Mouse (Mus musculus) stomach, postnatal 0 days (tissue): ENCODE measurements around the gene Olfr700. TPM values are rescaled to one million over a fixed set of nuclear protein-coding genes. Genes with fewer than 3 reads are reported as not detected.

Experiments
- ATAC-seq: fragments of 200-750 bp; cut with Nextera tagmentation; 2 replicates; pipeline ENCODE4 v1.8.0; 2017; ENCODE audit not compliant: low FRiP score, low TSS enrichment
- DNase-seq: peaks from one replicate; pipeline ENCODE4 v3.0.0-alpha.2; 2016; ENCODE audit warnings: low spot score
- H3K27ac ChIP-seq: fragments of 300-500 bp; sonication (generic); replicated peaks from 2 replicates; pipeline ENCODE4 v1.5.1; 2014; ENCODE audit warnings: mild to moderate bottlenecking, control low read depth
- H3K27me3 ChIP-seq: fragments of 300-500 bp; sonication (generic); 2 replicates; pipeline ENCODE4 v1.6.1; 2014; ENCODE audit warnings: low read length; ENCODE audit not compliant: control insufficient read depth, insufficient read depth
- H3K36me3 ChIP-seq: fragments of 300-500 bp; sonication (generic); 2 replicates; pipeline ENCODE4 v1.6.1; 2014; ENCODE audit warnings: low read length, mixed read lengths; ENCODE audit not compliant: control insufficient read depth, insufficient read depth
- H3K4me1 ChIP-seq: fragments of 300-500 bp; sonication (generic); replicated peaks from 2 replicates; pipeline ENCODE4 v1.6.1; 2014; ENCODE audit warnings: antibody characterized with exemption; ENCODE audit not compliant: control insufficient read depth, insufficient read depth
- H3K4me2 ChIP-seq: fragments of 300-500 bp; sonication (generic); replicated peaks from 2 replicates; pipeline ENCODE4 v1.6.1; 2014; ENCODE audit warnings: low read depth, mild to moderate bottlenecking, control low read depth, moderate library complexity
- H3K4me3 ChIP-seq: fragments of 300-500 bp; sonication (generic); 2 replicates; pipeline ENCODE4 v1.5.1; 2014; ENCODE audit warnings: low read depth, low read length, control low read depth
- H3K9ac ChIP-seq: fragments of 300-500 bp; sonication (generic); 2 replicates; pipeline ENCODE4 v1.6.1; 2014; ENCODE audit warnings: mild to moderate bottlenecking, low read length, control low read depth, mixed read lengths
- H3K9me3 ChIP-seq: fragments of 300-500 bp; sonication (generic); 2 replicates; pipeline ENCODE4 v1.6.1; 2016; ENCODE audit warnings: low read length; ENCODE audit not compliant: control insufficient read depth
- CTCF ChIP-seq: IDR thresholded peaks from 2 replicates; pipeline ENCODE4 v1.5.1; 2016; ENCODE audit warnings: antibody characterized with exemption, low read depth, mild to moderate bottlenecking, moderate library complexity
- EP300 ChIP-seq: optimal IDR thresholded peaks from 2 replicates; pipeline ENCODE3; 2016; ENCODE audit warnings: antibody characterized with exemption
- WGBS: fragments of 180-500 bp; shearing (Covaris S2); extraction: QIAGEN DNeasy Blood & Tissue Kit; methylation state at CpG from one replicate; pipeline ENCODE4 v1.1.7; 2014; 5-methylcytosine and 5-hydroxymethylcytosine counted together
- polyA plus RNA-seq: library from polyadenylated mRNA; unstranded; fragments of >200 nt; fragmentation: Nextera tagmentation; extraction: Ambion mirVana; gene quantifications from 2 replicates; pipeline ENCODE4 v1.2.1, GENCODE M21; 2015

Olfr700 gene
- not detected in 2 replicates for polyA plus RNA-seq

DNA sequence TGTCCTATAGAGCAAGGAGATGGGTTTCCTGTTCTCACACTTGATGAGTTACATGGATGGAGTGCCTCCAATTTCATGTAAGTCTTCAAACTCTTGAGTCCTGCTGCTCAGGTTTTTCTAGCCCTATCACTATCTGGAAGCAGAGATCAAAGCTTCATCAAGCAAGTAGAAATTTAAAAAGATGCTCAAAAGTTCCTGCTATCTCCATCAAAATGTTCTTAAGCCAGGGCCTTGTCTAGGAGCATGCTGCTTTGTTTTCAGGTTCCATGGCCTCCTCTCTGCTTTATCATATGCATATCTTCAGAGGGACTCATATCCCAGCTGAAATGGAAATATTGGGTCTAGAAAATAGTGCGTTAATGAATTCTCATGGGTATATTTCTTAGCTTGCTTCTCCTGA is at the start of gene Olfr700:
TSS of gene Olfr700 (minus strand) at position 101 of the 400 bp plus-strand sequence.
- Histone ChIP-seq H3K36me3 (no peaks in the 10 kb centered on the region), H3K4me2 (no peak within 1 kb of the TSS), H3K4me3 (no peak within 1 kb of the TSS), H3K27me3 (no peaks in the 10 kb centered on the region), H3K27ac (no peak within 1 kb of the TSS), H3K4me1 (no peaks in the 10 kb centered on the region), H3K9me3 (no peaks in the 10 kb centered on the region), H3K9ac (no peak within 1 kb of the TSS)
- no peak for DNase-seq
- ATAC-seq: no peak
- TF ChIP-seq CTCF (no peak), EP300 (no peak)
- 78% methylated on average over 1 of the region's 1 CpGs for WGBS

DNA sequence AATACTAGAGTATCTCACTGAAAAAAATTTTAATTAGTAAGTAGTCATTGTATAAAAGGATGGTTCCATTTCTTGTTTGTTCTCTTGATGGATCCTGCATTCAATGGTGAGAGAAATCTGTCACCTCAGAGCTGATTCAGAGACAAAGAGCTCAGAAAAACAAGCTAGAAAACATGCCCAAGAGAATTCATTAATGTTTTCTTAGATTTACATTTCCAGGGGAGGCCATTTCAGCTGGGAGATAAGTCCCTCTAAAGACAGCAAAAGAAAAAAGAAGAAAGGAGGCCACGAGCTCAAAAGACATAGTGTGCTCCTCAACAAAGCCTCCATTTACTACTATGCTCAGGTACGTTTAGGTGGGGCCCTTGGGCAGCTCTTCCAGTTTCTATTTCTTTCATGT is 34.4 kb upstream of the Olfr700 start, which contains the start of gene Olfr703:
TSS of gene Olfr703 (plus strand) at position 301 of the 400 bp plus-strand sequence.
- DNase-seq: no peak
- Histone ChIP-seq H3K9me3 (no peaks in the 10 kb centered on the region), H3K27ac (no peak within 1 kb of the TSS), H3K27me3 (no peaks in the 10 kb centered on the region), H3K9ac (no peak within 1 kb of the TSS), H3K4me1 (no peaks in the 10 kb centered on the region), H3K4me2 (no peak within 1 kb of the TSS), H3K36me3 (no peaks in the 10 kb centered on the region), H3K4me3 (no peak within 1 kb of the TSS)
- TF ChIP-seq EP300 (no peak), CTCF (no peak)
- no peak for ATAC-seq
- 74% methylated on average over 2 of the region's 2 CpGs for WGBS

DNA sequence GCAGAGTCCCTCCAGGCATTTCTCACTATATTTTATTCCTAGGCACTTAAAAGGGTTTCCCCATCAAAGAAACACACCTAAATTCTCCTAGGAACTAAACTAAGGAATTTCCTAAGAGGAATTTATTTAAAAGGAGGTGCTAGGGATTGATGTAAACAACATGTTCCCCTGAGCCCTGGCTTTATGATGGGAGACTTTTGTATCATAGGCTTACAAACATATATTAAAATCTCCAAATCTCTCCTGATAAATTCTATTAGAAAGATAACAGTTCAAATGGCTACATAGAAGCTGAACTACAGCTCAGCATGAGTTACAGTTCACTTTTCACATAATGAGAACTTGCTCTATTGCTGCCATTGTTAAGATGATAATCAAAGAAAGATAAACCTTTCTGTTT is 25.2 kb upstream of the Olfr700 start, which contains the start of gene Olfr702:
TSS of gene Olfr702 (minus strand) at position 101 of the 400 bp plus-strand sequence.
- ATAC-seq: no peak
- no peaks in the 10 kb centered on the region for H3K9me3 ChIP-seq
- H3K4me2 ChIP-seq: no peak within 1 kb of the TSS
- H3K27ac ChIP-seq: no peak within 1 kb of the TSS
- H3K27me3 ChIP-seq: no peaks in the 10 kb centered on the region
- no peak within 1 kb of the TSS for H3K9ac ChIP-seq
- TF ChIP-seq EP300 (no peak), CTCF (no peak)
- no peak for DNase-seq
- no peaks in the 10 kb centered on the region for H3K4me1 ChIP-seq
- H3K36me3 ChIP-seq: no peaks in the 10 kb centered on the region
- no peak within 1 kb of the TSS for H3K4me3 ChIP-seq

DNA sequence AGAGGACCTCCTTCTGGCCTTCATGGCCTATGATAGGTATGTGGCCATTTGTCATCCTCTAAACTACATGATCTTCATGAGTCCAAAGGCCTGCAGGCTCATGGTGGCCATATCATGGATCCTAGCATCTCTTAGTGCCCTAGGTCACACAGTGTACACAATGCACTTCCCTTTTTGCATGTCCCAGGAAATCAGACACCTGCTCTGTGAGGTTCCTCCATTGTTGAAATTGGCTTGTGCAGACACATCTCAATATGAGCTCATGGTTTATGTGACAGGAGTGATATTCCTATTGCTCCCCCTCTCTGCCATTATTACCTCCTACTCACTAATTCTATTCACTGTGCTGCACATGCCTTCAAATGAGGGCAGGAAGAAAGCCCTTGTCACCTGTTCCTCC is 9.8 kb upstream of the Olfr700 start:
- Histone ChIP-seq H3K4me1 (no peaks in the 10 kb centered on the region), H3K27me3 (no peaks in the 10 kb centered on the region), H3K4me3 (no peak overlapping the region), H3K4me2 (no peak overlapping the region), H3K9me3 (no peaks in the 10 kb centered on the region), H3K27ac (no peak overlapping the region), H3K36me3 (no peaks in the 10 kb centered on the region), H3K9ac (no peak overlapping the region)
- DNase-seq (no peak), ATAC-seq (no peak)
- TF ChIP-seq CTCF: no peak
- TF ChIP-seq EP300: no peak

DNA sequence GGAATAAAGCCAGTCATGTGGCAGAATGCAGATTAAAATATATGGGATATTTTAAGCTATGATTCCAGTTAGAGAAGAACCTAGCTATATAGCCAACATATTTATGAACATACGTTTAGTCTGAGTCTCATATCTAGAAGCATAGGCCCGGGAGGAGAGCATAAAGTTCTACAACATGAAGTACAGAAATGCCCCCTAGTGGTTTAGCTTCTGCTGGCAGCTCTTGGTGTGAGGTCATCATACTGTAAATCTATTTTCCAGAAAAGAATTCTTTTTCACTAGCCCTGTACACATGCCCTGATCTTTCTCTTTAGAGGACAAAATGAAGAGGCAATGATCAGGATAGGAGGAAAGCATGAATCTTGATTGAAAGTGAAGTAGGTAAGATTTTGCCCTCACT is 7.1 kb upstream of the Olfr700 start:
- no peak overlapping the region for H3K4me3 ChIP-seq
- H3K4me1 ChIP-seq: no peaks in the 10 kb centered on the region
- H3K36me3 ChIP-seq: no peaks in the 10 kb centered on the region
- no peak overlapping the region for H3K27ac ChIP-seq
- no peak for ATAC-seq
- no peaks in the 10 kb centered on the region for H3K27me3 ChIP-seq
- H3K9me3 ChIP-seq: no peaks in the 10 kb centered on the region
- TF ChIP-seq CTCF: peak; percentile 49
- TF ChIP-seq EP300: no peak
- 42% methylated on average over 2 of the region's 2 CpGs for WGBS
- no peak overlapping the region for H3K4me2 ChIP-seq
- DNase-seq: no peak
- no peak overlapping the region for H3K9ac ChIP-seq

DNA sequence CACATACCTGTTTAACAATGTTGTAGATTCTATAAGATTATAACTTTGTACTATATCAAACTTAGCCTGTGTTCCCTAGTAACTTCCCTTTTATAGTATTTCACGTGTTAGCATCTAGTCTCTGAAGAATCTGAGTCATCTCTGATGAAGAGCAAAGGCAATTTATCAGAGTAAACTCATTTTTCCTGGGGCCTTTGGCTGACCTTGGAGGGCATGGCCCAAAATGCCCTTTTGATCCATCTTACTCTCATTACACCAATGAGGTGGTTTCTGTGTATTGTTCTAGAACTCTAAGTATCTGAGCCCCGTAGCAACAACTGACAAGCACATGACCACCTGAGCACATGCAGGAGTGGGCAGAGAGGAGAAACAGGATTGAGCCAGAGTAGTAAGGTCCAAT is 5.2 kb upstream of the Olfr700 start, which contains the start of gene Olfr701:
TSS of gene Olfr701 (plus strand) at position 301 of the 400 bp plus-strand sequence.
- no peaks in the 10 kb centered on the region for H3K4me1 ChIP-seq
- no peak for TF ChIP-seq CTCF
- TF ChIP-seq EP300: no peak
- H3K4me2 ChIP-seq: no peak within 1 kb of the TSS
- H3K4me3 ChIP-seq: no peak within 1 kb of the TSS
- no peak within 1 kb of the TSS for H3K27ac ChIP-seq
- no peaks in the 10 kb centered on the region for H3K36me3 ChIP-seq
- no peak for DNase-seq
- no peaks in the 10 kb centered on the region for H3K27me3 ChIP-seq
- H3K9me3 ChIP-seq: no peaks in the 10 kb centered on the region
- WGBS: 52% methylated on average over 2 of the region's 2 CpGs
- ATAC-seq: no peak
- H3K9ac ChIP-seq: no peak within 1 kb of the TSS
